Mouse (Mus musculus): ENCODE data around the gene Gnas.

- no peak for TF ChIP-seq CTCF (IDR thresholded peaks at IDR 0.05; ENCODE audit: low read depth)
- TF ChIP-seq EP300 (IDR thresholded peaks at IDR 0.05; ENCODE audit: low read depth): no peak
Measured at GRCm38 (mm10) chr2:174251963-174252362, 32.2 kb upstream of the Gnas start.
